Mouse (Mus musculus) lung, adult 2 months (tissue): ENCODE measurements around the gene Alg3.

ENCODE experiments used
- CTCF ChIP-seq: fragments of 200-500 bp; IDR thresholded peaks from 2 replicates; pipeline ENCODE4 v1.5.1; 2011; ENCODE audit warnings: mild to moderate bottlenecking, low read length, control low read depth; ENCODE audit not compliant: insufficient read depth
- POLR2A ChIP-seq: fragments of 200-500 bp; IDR thresholded peaks from 2 replicates; pipeline ENCODE4 v1.6.1; 2011; ENCODE audit warnings: low read depth, mild to moderate bottlenecking, control low read depth, low read length, borderline replicate concordance; ENCODE audit errors: extremely low read depth

- no peak for TF ChIP-seq CTCF
- TF ChIP-seq POLR2A, result no peak
These were observed 8.8 kb upstream of the Alg3 start for GRCm38 (mm10) chr16:20620399-20620735.
